Mouse (Mus musculus): ENCODE data around the gene Fgd5.
A peak's percentile ranks its signal among the peaks of the same experiment; 100 is the strongest.
"Not testable (repeated sequence)": the region's sequence is repeated elsewhere in the genome, so short reads cannot be mapped to it uniquely, and the experiment has no call there.

Gene Fgd5

DNA sequence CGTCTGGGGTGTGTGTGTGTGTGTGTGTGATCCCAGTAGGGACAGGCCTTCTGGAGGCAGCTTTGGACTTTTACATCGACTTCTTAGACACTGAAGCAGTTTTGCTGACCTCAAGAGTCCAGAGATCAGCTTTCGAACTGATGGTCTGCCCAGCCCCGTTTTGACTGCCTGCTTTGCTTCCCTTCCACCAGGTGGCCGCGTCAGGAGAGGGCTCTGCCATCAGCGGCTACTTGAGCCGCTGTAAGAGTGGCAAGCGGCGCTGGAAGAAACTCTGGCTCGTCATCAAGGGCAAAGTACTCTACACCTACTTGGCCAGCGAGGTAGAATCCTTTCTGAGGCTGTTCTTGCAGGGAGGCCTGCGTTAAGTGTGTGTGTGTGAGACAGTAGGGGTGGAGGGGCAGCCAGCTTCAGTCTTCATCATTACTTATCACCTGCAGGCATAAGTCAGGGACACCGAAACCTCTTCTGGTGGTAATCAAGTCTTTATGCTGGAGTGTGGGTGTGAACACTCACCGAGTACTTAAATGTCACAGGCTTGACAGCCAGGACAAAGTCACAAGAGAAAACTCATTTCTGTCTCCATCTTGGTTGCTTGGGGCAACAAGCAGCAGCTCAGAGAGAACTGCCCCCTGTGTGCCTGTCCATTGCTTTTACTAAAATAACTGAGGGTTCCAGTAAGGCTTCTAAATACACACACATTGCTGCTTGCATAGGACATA lies 92.6 kb downstream of the Fgd5 start:
- no peak for DNase-seq

DNA sequence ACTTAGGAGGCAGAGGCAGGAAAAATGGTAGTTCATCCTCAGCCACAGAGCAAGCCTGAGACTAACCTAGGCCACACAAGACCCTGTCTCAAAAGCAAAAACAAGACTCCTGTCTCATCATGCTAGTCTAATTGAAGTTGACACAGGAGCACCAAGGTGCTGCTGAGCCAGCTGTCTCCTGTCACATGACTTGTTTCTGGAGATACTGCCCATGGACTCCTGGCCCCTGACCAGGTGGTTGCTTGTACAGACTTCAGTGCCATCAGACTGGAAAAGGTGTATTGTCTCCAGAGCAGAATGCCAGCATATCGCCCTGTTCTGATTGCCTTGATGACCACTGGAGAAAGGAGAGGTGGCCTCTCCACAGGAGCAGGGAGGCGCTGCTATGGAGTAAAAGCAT lies 102.1 kb downstream of the Fgd5 start:
- DNase-seq = no peak

DNA sequence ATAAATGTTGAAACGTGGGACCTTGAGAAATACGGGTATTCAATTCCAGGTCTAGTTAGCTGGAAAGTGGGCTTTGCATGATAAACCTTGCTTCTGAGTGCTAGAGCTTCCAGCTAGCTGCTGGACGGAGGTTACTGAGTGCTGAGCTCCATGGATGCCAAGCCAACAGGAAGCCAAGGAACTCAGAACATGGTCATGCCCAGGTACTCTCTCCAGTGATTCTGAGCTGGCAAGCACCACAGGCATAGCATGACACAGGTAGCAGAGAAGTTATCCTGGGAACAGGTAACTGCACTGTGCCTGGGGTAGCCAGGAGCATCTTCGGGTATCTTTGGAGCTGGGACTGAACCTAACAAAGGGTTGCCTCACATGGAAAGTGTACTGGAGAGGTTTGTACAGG lies 104.1 kb downstream of the Fgd5 start:
- DNase-seq = no peak

DNA sequence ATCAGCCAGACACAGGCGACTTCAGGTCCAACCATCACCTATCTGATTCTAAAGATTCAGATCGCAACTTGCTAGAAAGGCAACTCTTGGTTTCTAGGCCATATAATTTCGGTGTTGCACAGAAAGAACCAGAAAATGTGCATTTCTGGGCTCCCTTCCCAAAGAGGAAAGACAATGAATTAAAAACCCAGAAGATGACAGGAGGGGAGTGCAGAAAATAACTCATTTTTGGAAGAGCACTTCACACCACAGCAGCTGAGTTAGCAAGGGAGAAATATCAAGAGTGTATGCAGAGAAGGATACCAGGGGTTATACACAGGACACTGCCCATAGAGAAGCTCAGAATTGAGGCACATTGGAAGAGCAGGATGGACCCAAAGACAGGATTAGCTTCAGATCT lies 106.3 kb downstream of the Fgd5 start:
- no peak for DNase-seq

DNA sequence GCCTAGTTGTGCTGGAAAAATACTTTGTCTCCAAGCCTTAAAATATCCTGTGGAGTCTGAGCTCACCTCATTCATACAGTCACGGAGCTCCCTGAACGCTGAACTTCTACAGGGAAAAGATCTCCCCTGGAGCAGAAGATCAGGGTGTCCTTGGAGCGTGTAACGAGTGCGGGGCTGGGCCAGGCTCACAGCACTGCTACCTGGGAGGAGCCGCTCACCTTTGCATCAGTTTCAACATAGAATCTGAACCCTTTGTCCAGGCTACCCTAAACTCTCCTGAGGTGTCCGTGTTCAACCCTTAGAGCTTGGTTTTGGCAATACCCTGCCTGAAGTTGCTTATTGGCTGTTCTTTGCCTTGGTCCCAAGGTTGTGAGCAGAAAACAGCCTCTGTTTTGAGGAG lies 110.5 kb downstream of the Fgd5 start:
- DNase-seq = not testable (repeated sequence)

DNA sequence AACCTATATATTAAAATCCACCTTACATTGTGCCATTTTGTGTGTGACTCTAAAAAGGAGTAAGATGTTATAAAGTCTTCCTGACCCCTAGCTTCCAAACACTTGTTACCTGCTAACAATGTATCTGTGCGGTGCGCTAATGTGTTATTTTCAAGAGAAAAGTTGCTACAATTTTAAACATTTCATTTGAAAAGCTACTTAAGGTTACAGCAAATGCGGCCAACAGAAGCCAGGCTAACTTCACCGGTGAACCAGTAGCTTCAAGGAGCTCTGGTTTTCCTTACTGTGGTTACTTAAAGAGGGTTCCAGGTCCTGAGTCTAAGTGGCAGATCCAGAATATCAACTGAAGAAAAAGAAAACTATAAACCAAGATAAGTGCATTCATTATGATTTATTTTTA lies 111.3 kb downstream of the Fgd5 start:
- DNase-seq = no peak

DNA sequence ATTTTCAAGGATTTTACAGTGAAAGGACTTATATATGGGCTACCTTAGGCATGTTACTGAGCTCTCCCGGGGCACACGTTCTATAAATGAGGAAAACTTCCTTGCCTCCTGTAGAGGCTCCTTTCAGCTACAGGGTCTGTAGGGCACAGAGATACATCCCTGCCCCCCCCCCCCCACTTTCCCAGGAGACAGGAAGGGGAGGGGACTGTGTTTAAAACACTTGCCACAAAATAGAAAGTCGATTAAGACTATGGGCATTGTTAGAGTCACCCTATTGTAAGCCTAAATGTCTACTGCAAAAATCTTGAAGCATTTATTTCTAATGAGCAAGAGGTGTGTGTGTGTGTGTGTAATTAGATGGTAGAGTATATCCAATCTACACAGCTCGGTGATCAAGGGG lies 111.8 kb downstream of the Fgd5 start:
- DNase-seq = no peak

DNA sequence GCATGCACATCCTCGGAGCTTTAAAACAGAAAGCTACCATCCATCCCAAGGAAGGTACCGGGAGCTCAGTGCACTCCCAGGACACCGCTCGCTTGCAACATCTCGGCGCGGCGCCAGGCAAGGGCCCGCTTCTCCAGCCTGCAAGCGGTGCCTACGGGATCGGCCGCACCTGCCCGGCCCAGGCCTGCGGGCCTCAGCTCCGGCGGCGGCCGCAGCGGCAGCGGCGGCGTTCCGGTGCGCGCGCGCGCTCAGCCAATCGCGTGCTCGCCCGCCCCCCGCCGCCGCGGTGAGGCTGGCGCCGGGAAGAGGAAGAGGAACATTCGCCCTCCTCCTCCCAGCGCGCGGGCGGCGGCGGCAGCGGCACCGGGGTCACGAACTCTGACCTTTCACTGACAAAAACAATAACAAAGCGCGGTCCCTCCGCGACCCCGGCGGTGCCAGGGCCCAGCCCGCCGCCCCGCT lies 112.5 kb downstream of the Fgd5 start, which contains the start of gene Nr2c2:
Gene Nr2c2 (plus strand): TSS at position 261 of the 462 bp plus-strand sequence.
- DNase-seq = peak; percentile 82 to 87

DNA sequence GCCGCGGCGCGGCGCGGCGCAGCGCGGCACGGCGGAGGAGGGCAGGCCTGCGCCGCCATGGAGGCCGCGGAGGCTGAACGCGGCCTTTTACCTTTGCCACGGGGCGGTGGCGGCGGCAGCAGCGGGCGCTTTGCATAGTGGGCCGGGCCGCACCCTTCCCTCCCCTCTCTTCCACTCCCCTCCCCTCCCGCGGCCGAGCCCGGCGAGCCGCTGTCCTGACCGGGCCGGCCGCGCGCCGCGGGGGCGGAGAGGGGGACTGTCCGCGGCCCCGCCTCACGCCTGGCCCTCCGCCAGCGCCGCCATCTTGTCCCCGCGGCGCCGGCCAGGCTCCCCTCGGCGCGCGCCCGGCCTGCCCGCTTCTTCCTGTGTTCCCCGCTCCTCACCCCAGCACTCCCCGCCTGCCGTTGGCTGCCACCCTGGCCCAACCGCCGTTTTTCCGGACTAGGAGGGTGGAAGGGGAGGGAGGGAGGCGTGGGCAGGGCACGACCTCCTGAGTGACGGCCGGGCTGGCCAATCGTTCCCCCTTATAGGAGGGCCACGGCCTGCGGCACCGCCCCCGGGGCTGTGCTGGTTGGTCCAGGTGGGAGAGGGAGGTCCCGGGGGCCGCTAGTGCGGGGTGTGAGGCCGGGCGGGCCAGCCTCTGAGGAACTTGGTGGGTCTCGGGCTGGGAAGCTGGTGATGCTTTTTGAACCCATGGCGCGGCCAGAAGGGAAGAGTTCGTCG lies 113.2 kb downstream of the Fgd5 start:
- DNase-seq = peak; percentile 100

DNA sequence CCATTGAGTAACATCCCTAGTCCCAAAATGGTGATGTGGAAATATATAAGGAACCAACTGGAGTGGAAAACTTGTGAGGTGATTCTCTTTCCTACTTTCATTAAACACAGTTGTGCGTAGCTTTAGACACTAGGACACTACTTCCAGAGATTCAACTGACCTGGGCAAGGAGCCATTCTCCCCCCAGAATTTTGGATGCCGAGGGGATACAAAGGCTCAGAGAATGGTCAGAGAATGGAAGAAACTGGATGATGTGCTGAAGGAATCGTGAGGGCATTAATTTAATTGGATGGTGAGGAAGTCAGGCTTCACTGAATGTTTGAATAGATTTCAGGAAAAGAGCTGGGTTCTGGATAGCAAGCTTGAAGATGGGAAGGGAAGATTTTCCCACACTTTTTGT lies 114.1 kb downstream of the Fgd5 start:
- no peak for DNase-seq

DNA sequence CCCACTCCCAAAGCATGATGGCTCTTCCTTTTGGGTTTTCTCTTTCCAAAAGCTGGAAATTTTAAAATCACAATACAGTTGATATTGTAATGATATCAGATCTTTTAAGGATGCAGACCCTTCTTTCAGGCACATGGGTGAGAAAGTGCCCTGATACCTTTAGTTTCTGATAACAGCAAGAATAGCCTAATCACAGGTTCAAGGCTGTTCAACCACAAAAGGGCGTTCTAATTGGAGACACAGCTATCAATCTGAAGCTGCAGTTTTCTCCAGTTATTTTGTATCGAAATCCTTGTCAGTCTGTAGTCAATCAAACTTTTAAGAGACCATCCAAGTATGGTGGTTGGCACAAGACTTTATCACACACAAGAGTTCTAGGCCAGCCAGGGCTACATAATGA lies 115.2 kb downstream of the Fgd5 start:
- no peak for DNase-seq

DNA sequence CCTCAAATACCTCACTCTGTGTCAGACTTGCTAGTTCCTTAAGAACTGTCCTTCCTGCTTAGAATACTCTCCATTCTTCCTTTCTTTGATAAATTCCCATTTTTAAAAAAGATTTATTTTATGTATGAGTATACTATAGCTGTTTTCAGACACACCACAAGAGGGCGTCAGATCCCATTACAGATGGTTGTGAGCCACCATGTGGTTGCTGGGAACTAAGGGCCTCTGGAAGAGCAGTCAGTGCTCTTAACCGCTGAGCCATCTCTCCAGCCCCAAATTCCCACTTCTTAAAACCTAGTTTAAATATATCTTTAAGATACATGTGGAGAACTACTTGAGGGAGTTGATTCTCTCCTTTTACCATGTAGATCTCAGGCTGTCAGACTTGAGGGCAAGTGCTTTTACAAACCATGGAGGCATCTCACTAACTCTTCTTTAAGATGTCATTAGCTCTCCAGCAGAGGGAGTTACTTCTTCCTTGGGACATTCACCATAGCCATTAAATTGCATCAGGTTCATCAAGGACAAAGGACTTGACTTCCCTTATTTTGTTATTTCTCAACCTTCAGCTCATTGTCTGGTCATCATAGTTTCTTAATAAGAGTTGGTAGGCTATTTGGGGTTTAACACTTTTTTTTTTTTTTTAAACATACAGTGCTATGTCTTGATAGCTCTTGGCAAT lies 122.1 kb downstream of the Fgd5 start:
- DNase-seq = no peak

DNA sequence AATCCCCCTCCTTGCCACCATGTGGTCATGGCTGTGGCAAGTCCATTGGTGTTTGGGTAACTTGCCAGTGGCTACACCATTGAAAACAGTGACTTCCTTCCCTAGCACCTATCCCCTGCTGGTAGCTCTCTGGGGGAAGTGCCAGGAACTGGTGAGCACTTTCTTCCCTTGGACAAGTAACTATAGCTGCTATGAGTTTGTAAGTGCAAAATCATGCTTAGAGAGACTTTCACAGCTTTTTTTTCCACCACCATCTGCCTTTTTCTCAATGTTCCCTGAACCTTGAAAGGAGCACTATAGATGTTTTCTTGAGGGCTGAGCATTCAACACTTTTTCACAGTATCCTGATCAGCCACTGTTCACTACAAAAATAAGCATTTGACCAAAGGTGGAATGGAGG lies 145.9 kb downstream of the Fgd5 start:
- no peak for DNase-seq
